Mouse (Mus musculus): ENCODE measurements around the gene Fam205c. TPM values are rescaled to one million over a fixed set of nuclear protein-coding genes. Genes with fewer than 3 reads are reported as not detected.

The Fam205c gene
- total RNA-seq (2014; rRNA removed; ENCODE audit: low replicate concordance) = not detected in 2 replicates
- 0.18 and 0.23 TPM in 2 replicates for polyA plus RNA-seq (2015; fragmentation: Nextera tagmentation; extraction: Ambion mirVana)

DNA sequence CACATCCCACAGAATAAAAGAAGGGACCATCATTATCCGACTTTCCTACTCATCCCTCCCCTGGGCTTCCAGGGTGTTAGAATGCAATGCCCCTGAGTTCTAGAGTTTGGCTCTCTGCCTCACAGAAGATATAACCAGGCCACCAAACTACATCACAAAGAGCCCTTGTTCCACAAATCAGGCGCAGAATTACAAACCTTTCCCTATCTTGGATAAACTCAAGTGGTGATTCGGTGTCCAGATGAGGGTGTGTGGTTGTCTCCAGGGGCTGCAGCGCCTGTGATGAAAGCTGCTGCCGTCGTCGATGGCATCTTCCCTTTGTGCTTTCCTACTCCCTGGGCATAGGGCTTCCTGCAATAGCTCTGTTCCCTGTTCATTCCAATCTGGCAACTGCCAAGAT lies at the start of gene Fam205c:
Gene Fam205c, minus strand, starts transcription at position 101 of the 400 bp plus-strand sequence.
- Histone ChIP-seq H3K4me2 (ENCODE audit: low read depth, low read length) (no peak within 1 kb of the TSS), H3K9me3 (replicated peaks; ENCODE audit: control insufficient read depth, low read length) (no peaks in the 10 kb centered on the region), H3K9ac (replicated peaks; ENCODE audit: low read depth, low read length) (no peak within 1 kb of the TSS), H3K36me3 (replicated peaks; ENCODE audit: control insufficient read depth, insufficient read depth, low read length) (no peaks in the 10 kb centered on the region), H3K4me1 (ENCODE audit: control insufficient read depth, insufficient read depth) (no peaks in the 10 kb centered on the region), H3K27me3 (ENCODE audit: control insufficient read depth, insufficient read depth, low read length) (no peaks in the 10 kb centered on the region), H3K27ac (ENCODE audit: low read depth) (no peak within 1 kb of the TSS), H3K4me3 (ENCODE audit: low read depth, low read length) (no peak within 1 kb of the TSS)
- no peak for TF ChIP-seq CTCF (IDR thresholded peaks at IDR 0.05; ENCODE audit: low read depth)
- no peak for TF ChIP-seq EP300 (IDR thresholded peaks at IDR 0.05; ENCODE audit: low read depth)
- 62% methylated on average over 7 of the region's 7 CpGs for WGBS
- DNase-seq (ENCODE audit: low spot score) (no peak), ATAC-seq (ENCODE audit: insufficient read depth, low read depth) (no peak)

DNA sequence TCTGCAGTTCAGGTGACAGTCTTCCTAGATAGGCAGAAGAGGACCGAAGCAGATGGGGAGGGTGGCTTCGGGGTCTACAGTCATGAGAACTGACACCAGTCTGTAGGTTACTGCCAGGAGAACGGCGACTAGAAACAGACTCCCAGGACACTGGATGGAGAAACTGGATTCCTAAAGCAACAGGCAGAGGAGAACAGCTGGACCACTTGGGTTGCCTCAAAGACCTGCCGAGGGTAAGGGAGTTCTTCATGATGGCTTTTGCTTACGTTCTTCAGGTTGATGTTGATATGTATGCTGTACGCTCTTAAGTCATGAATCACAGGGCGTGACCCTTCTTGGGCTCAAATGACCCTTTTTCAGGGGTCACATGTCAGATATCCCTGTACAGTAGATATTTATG lies 48.4 kb upstream of the Fam205c start:
- H3K9me3 ChIP-seq (replicated peaks; ENCODE audit: control insufficient read depth, low read length) = no peaks in the 10 kb centered on the region
- no peaks in the 10 kb centered on the region for H3K36me3 ChIP-seq (replicated peaks; ENCODE audit: control insufficient read depth, insufficient read depth, low read length)
- H3K4me3 ChIP-seq (ENCODE audit: low read depth, low read length) = no peak overlapping the region
- no peak overlapping the region for H3K9ac ChIP-seq (replicated peaks; ENCODE audit: low read depth, low read length)
- DNase-seq (ENCODE audit: low spot score) = no peak
- no peaks in the 10 kb centered on the region for H3K4me1 ChIP-seq (ENCODE audit: control insufficient read depth, insufficient read depth)
- H3K27me3 ChIP-seq (ENCODE audit: control insufficient read depth, insufficient read depth, low read length) = peaks cover 5% of the 10 kb centered on the region; the same call in 1 of the 2 replicates
- H3K27ac ChIP-seq (ENCODE audit: low read depth) = no peak overlapping the region
- H3K4me2 ChIP-seq (ENCODE audit: low read depth, low read length) = no peak overlapping the region
- WGBS = 80% methylated on average over 8 of the region's 8 CpGs
- no peak for TF ChIP-seq EP300 (IDR thresholded peaks at IDR 0.05; ENCODE audit: low read depth)
- no peak for ATAC-seq (ENCODE audit: insufficient read depth, low read depth)

DNA sequence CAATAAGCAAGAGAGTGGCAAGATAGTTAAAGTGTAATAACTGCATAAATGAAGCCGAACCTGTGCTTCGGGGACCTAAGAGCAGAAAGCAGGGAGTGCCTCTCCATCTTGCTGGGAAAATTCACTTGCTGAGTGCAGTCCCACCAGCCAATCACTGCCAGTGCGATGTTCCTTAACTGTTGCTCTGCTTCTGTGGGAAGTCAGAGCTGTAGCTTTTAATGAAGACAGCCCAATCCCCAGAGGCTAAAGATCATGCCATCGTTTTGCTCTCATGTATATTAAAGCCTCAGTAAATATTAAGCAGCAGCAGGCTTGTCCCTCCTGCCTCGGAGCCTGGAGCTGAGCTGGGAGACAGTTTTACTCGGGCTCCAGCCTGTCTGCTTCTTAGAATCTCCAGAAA lies 48.0 kb upstream of the Fam205c start:
- H3K9ac ChIP-seq (replicated peaks; ENCODE audit: low read depth, low read length) = no peak overlapping the region
- no peak overlapping the region for H3K27ac ChIP-seq (ENCODE audit: low read depth)
- H3K4me1 ChIP-seq (ENCODE audit: control insufficient read depth, insufficient read depth) = no peaks in the 10 kb centered on the region
- DNase-seq (ENCODE audit: low spot score) = no peak
- ATAC-seq (ENCODE audit: insufficient read depth, low read depth) = no peak
- H3K36me3 ChIP-seq (replicated peaks; ENCODE audit: control insufficient read depth, insufficient read depth, low read length) = no peaks in the 10 kb centered on the region
- H3K9me3 ChIP-seq (replicated peaks; ENCODE audit: control insufficient read depth, low read length) = no peaks in the 10 kb centered on the region
- no peak overlapping the region for H3K4me3 ChIP-seq (ENCODE audit: low read depth, low read length)
- 71% methylated on average over 6 of the region's 6 CpGs for WGBS
- H3K4me2 ChIP-seq (ENCODE audit: low read depth, low read length) = no peak overlapping the region
- peaks cover 8% of the 10 kb centered on the region; the same call in 1 of the 2 replicates for H3K27me3 ChIP-seq (ENCODE audit: control insufficient read depth, insufficient read depth, low read length)
- TF ChIP-seq EP300 (IDR thresholded peaks at IDR 0.05; ENCODE audit: low read depth) = no peak
- no peak for TF ChIP-seq CTCF (IDR thresholded peaks at IDR 0.05; ENCODE audit: low read depth)

DNA sequence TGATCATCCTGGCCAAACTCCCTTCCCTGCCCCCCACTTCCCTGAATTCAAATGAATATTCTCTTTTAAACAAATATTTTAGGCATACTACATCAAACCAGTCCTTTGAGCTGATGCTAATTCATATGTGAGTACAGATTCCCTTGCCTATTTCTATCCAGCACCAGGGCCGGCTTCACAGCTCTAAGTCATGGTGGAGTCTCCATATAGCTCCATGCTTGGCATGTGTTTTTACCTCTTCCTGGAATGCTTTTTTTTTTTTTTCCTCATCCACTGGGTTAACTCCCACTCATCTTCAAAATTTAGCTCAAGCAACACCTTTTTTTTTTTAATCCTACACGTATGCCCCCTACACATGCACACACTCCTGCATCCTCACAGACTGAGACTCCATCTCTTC lies 47.5 kb upstream of the Fam205c start:
- Histone ChIP-seq H3K27me3 (ENCODE audit: control insufficient read depth, insufficient read depth, low read length) (peaks cover 8% of the 10 kb centered on the region; the same call in 1 of the 2 replicates), H3K9ac (replicated peaks; ENCODE audit: low read depth, low read length) (no peak overlapping the region), H3K4me3 (ENCODE audit: low read depth, low read length) (no peak overlapping the region), H3K36me3 (replicated peaks; ENCODE audit: control insufficient read depth, insufficient read depth, low read length) (no peaks in the 10 kb centered on the region), H3K4me1 (ENCODE audit: control insufficient read depth, insufficient read depth) (no peaks in the 10 kb centered on the region), H3K9me3 (replicated peaks; ENCODE audit: control insufficient read depth, low read length) (no peaks in the 10 kb centered on the region), H3K27ac (ENCODE audit: low read depth) (no peak overlapping the region), H3K4me2 (ENCODE audit: low read depth, low read length) (no peak overlapping the region)
- no peak for DNase-seq (ENCODE audit: low spot score)
- WGBS = 69% methylated on average over 2 of the region's 2 CpGs
- TF ChIP-seq EP300 (IDR thresholded peaks at IDR 0.05; ENCODE audit: low read depth) (no peak), CTCF (IDR thresholded peaks at IDR 0.05; ENCODE audit: low read depth) (no peak)
- no peak for ATAC-seq (ENCODE audit: insufficient read depth, low read depth)

DNA sequence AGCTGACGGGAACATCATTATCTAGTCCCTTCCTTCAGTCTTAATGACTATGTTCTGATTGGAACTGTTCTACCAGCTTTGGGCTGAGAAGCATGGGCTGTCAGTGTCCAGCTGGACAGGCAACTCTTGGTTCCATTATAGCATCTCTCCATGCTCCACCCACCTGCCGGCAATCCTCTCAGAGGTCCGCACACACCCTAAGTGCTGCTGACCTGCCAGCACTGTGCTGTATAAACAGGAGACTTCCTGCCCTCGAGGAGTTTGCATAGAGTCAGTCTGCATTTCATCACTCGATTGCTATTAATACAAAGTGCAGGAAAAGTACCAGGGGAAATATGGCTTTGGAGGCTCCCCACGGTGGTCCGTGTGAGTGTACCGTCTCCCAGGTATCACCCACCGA lies 46.7 kb upstream of the Fam205c start:
- WGBS = 71% methylated on average over 9 of the region's 9 CpGs
- ATAC-seq (ENCODE audit: insufficient read depth, low read depth) (no peak), DNase-seq (ENCODE audit: low spot score) (no peak)
- TF ChIP-seq EP300 (IDR thresholded peaks at IDR 0.05; ENCODE audit: low read depth) = no peak
- TF ChIP-seq CTCF (IDR thresholded peaks at IDR 0.05; ENCODE audit: low read depth) = no peak
- H3K4me1 ChIP-seq (ENCODE audit: control insufficient read depth, insufficient read depth) = no peaks in the 10 kb centered on the region
- no peak overlapping the region for H3K4me3 ChIP-seq (ENCODE audit: low read depth, low read length)
- H3K9me3 ChIP-seq (replicated peaks; ENCODE audit: control insufficient read depth, low read length) = no peaks in the 10 kb centered on the region
- H3K27me3 ChIP-seq (ENCODE audit: control insufficient read depth, insufficient read depth, low read length) = peaks cover 12% of the 10 kb centered on the region; the same call in 1 of the 2 replicates
- H3K36me3 ChIP-seq (replicated peaks; ENCODE audit: control insufficient read depth, insufficient read depth, low read length) = no peaks in the 10 kb centered on the region
- no peak overlapping the region for H3K9ac ChIP-seq (replicated peaks; ENCODE audit: low read depth, low read length)
- H3K4me2 ChIP-seq (ENCODE audit: low read depth, low read length) = no peak overlapping the region
- no peak overlapping the region for H3K27ac ChIP-seq (ENCODE audit: low read depth)

DNA sequence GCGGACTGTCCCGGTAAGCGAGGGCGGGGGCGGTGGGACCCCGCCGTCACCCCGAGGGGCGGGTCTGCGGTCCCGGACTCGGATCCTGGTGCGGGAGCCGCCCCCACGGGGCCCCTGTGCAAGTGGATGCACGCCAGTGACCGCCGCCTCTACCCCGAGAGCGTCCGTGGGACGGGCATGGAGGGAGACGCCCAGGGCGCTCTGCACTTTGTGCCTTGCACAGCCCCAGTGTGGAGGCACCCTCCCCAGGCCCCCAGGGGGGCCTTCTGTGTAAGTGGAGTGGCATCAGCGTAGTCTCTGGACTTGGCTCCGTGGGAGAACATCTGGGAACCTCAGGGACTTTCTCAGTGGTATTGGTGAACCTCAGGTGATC lies 43.4 kb upstream of the Fam205c start:
- Histone ChIP-seq H3K9ac (replicated peaks; ENCODE audit: low read depth, low read length) (peak overlapping the region; percentile 73), H3K27ac (ENCODE audit: low read depth) (0 out of 2 replicates have a peak overlapping the region, but pooled peaks have one; percentile 39), H3K27me3 (ENCODE audit: control insufficient read depth, insufficient read depth, low read length) (peaks cover 33% of the 10 kb centered on the region), H3K4me2 (ENCODE audit: low read depth, low read length) (peak overlapping the region; percentile 93), H3K4me1 (ENCODE audit: control insufficient read depth, insufficient read depth) (no peaks in the 10 kb centered on the region), H3K9me3 (replicated peaks; ENCODE audit: control insufficient read depth, low read length) (no peaks in the 10 kb centered on the region), H3K36me3 (replicated peaks; ENCODE audit: control insufficient read depth, insufficient read depth, low read length) (no peaks in the 10 kb centered on the region), H3K4me3 (ENCODE audit: low read depth, low read length) (peak overlapping the region; percentile 73)
- DNase-seq (ENCODE audit: low spot score) (no peak), ATAC-seq (ENCODE audit: insufficient read depth, low read depth) (peak; percentile 34)
- no peak for TF ChIP-seq EP300 (IDR thresholded peaks at IDR 0.05; ENCODE audit: low read depth)
- no peak for TF ChIP-seq CTCF (IDR thresholded peaks at IDR 0.05; ENCODE audit: low read depth)
- WGBS = 3% methylated on average over 23 of the region's 26 CpGs

Data from heart, postnatal 0 days (tissue).